Mouse (Mus musculus) liver, postnatal 0 days (tissue): ENCODE measurements around the gene Cpm. TPM values are rescaled to one million over a fixed set of nuclear protein-coding genes. Genes with fewer than 3 reads are reported as not detected.
A peak's percentile ranks its signal among the peaks of the same experiment; 100 is the strongest.

ENCODE experiments used
- ATAC-seq: fragments of 200-750 bp; cut with Nextera tagmentation; 2 replicates; pipeline ENCODE4 v1.8.0; 2017; ENCODE audit warnings: mild to moderate bottlenecking, moderate library complexity
- DNase-seq: peaks from one replicate; pipeline ENCODE4 v3.0.0-alpha.2; 2016
- H3K27ac ChIP-seq: fragments of 300-500 bp; sonication (generic); 2 replicates; pipeline ENCODE4 v1.5.1; 2014; ENCODE audit warnings: antibody characterized with exemption, moderate library complexity, mild to moderate bottlenecking, low read depth
- H3K27me3 ChIP-seq: fragments of 300-500 bp; sonication (generic); 2 replicates; pipeline ENCODE4 v1.6.1; 2014; ENCODE audit warnings: low read length, control low read depth, mixed read lengths; ENCODE audit not compliant: insufficient read depth
- H3K36me3 ChIP-seq: fragments of 300-500 bp; sonication (generic); replicated peaks from 2 replicates; pipeline ENCODE4 v1.6.1; 2014; ENCODE audit warnings: mild to moderate bottlenecking, control low read depth, low read length, moderate library complexity, mixed read lengths; ENCODE audit not compliant: insufficient read depth
- H3K4me1 ChIP-seq: fragments of 300-500 bp; sonication (generic); 2 replicates; pipeline ENCODE4 v1.6.1; 2014; ENCODE audit warnings: antibody characterized with exemption, mild to moderate bottlenecking, control low read depth; ENCODE audit not compliant: insufficient read depth
- H3K4me2 ChIP-seq: fragments of 300-500 bp; sonication (generic); 2 replicates; pipeline ENCODE4 v1.6.1; 2014; ENCODE audit warnings: low read depth, mild to moderate bottlenecking, low read length, moderate library complexity, mixed read lengths
- H3K4me3 ChIP-seq: fragments of 300-500 bp; sonication (generic); 2 replicates; pipeline ENCODE4 v1.5.1; 2014; ENCODE audit warnings: low read depth, low read length
- H3K9ac ChIP-seq: fragments of 300-500 bp; sonication (generic); replicated peaks from 2 replicates; pipeline ENCODE4 v1.6.1; 2014; ENCODE audit warnings: mild to moderate bottlenecking, moderate library complexity
- H3K9me3 ChIP-seq: fragments of 300-500 bp; sonication (generic); 2 replicates; pipeline ENCODE4 v1.6.1; 2016; ENCODE audit warnings: mild to moderate bottlenecking, control low read depth, low read length, mixed read lengths
- CTCF ChIP-seq: sonication (generic); IDR thresholded peaks from 2 replicates; pipeline ENCODE4 v1.5.1; 2016; ENCODE audit warnings: antibody characterized with exemption, low read depth
- EP300 ChIP-seq: IDR thresholded peaks from 2 replicates; pipeline ENCODE4 v1.6.1; 2016; ENCODE audit warnings: antibody characterized with exemption, low read depth, mild to moderate bottlenecking
- WGBS: fragments of 180-500 bp; shearing (Covaris S2); extraction: QIAGEN DNeasy Blood & Tissue Kit; methylation state at CpG from one replicate; pipeline ENCODE4 v1.1.7; 2014; ENCODE audit not compliant: insufficient replicate concordance; 5-methylcytosine and 5-hydroxymethylcytosine counted together
- polyA plus RNA-seq: library from polyadenylated mRNA; unstranded; fragments of >200 nt; fragmentation: Nextera tagmentation; extraction: Ambion mirVana; gene quantifications from 2 replicates; pipeline ENCODE4 v1.2.1, GENCODE M21; 2015

Gene Cpm
- polyA plus RNA-seq, 1 experiment from 2014 or later: 7.0 TPM

- whole genome bisulfite sequencing: 92% methylated on average over 10 of the region's 10 CpGs
- no peaks in the 10 kb centered on the region for H3K27me3 ChIP-seq
- ATAC-seq (no peak), DNase-seq (no peak)
- no peaks in the 10 kb centered on the region for H3K9me3 ChIP-seq
- H3K4me2 ChIP-seq: no peak overlapping the region
- no peak overlapping the region for H3K27ac ChIP-seq
- H3K4me3 ChIP-seq: no peak overlapping the region
- no peaks in the 10 kb centered on the region for H3K4me1 ChIP-seq
- no peak for TF ChIP-seq CTCF
- TF ChIP-seq EP300: no peak
- H3K9ac ChIP-seq: no peak overlapping the region
- peaks cover 75% of the 10 kb centered on the region for H3K36me3 ChIP-seq
Observed at GRCm38 (mm10) chr10:117691389-117691968, 62.2 kb downstream of the Cpm start.

GRCm38 (mm10) chr10:117692173-117692572 is 62.9 kb downstream of the Cpm start:
- TF ChIP-seq EP300 (no peak), CTCF (peak; percentile 28)
- Histone ChIP-seq H3K4me2 (no peak overlapping the region), H3K27me3 (no peaks in the 10 kb centered on the region), H3K4me1 (no peaks in the 10 kb centered on the region), H3K4me3 (no peak overlapping the region), H3K27ac (no peak overlapping the region), H3K36me3 (peaks cover 82% of the 10 kb centered on the region), H3K9ac (no peak overlapping the region), H3K9me3 (no peaks in the 10 kb centered on the region)
- ATAC-seq (no peak), DNase-seq (no peak)

- Histone ChIP-seq H3K4me2 (no peak overlapping the region), H3K27me3 (no peaks in the 10 kb centered on the region), H3K27ac (no peak overlapping the region), H3K4me1 (no peaks in the 10 kb centered on the region), H3K9ac (no peak overlapping the region), H3K36me3 (peaks cover 90% of the 10 kb centered on the region), H3K4me3 (no peak overlapping the region), H3K9me3 (no peaks in the 10 kb centered on the region)
- WGBS: 93% methylated on average over 5 of the region's 5 CpGs
- ATAC-seq (no peak), DNase-seq (no peak)
- TF ChIP-seq CTCF: no peak
- TF ChIP-seq EP300: no peak
Observed at GRCm38 (mm10) chr10:117692953-117693352, 63.7 kb downstream of the Cpm start.

GRCm38 (mm10) chr10:117694255-117694953 is 65.1 kb downstream of the Cpm start:
- Histone ChIP-seq H3K27ac (no peak overlapping the region), H3K27me3 (no peaks in the 10 kb centered on the region), H3K9me3 (no peaks in the 10 kb centered on the region), H3K36me3 (peaks cover 90% of the 10 kb centered on the region), H3K4me2 (no peak overlapping the region), H3K9ac (no peak overlapping the region), H3K4me1 (no peaks in the 10 kb centered on the region), H3K4me3 (no peak overlapping the region)
- TF ChIP-seq CTCF: no peak
- DNase-seq (no peak), ATAC-seq (no peak)
- 94% methylated on average over 6 of the region's 6 CpGs for WGBS

- H3K27ac ChIP-seq: no peak overlapping the region
- DNase-seq (no peak), ATAC-seq (no peak)
- peaks cover 92% of the 10 kb centered on the region for H3K36me3 ChIP-seq
- no peaks in the 10 kb centered on the region for H3K4me1 ChIP-seq
- H3K9ac ChIP-seq: no peak overlapping the region
- no peak overlapping the region for H3K4me2 ChIP-seq
- no peaks in the 10 kb centered on the region for H3K9me3 ChIP-seq
- WGBS: 88% methylated on average over 4 of the region's 4 CpGs
- no peak overlapping the region for H3K4me3 ChIP-seq
- TF ChIP-seq EP300 (no peak), CTCF (no peak)
- no peaks in the 10 kb centered on the region for H3K27me3 ChIP-seq
Observed at GRCm38 (mm10) chr10:117695027-117695426, 65.7 kb downstream of the Cpm start.

- Histone ChIP-seq H3K9ac (no peak overlapping the region), H3K36me3 (peaks cover 92% of the 10 kb centered on the region), H3K9me3 (no peaks in the 10 kb centered on the region), H3K4me1 (no peaks in the 10 kb centered on the region), H3K27ac (no peak overlapping the region), H3K4me2 (no peak overlapping the region), H3K27me3 (no peaks in the 10 kb centered on the region), H3K4me3 (no peak overlapping the region)
- 94% methylated on average over 4 of the region's 4 CpGs for WGBS
- no peak for DNase-seq
- TF ChIP-seq EP300 (no peak), CTCF (no peak)
- ATAC-seq: no peak
Observed at GRCm38 (mm10) chr10:117695605-117696004, 66.3 kb downstream of the Cpm start.
